Mouse (Mus musculus): ENCODE data around the gene Olfr299.

Olfr299 gene

DNA sequence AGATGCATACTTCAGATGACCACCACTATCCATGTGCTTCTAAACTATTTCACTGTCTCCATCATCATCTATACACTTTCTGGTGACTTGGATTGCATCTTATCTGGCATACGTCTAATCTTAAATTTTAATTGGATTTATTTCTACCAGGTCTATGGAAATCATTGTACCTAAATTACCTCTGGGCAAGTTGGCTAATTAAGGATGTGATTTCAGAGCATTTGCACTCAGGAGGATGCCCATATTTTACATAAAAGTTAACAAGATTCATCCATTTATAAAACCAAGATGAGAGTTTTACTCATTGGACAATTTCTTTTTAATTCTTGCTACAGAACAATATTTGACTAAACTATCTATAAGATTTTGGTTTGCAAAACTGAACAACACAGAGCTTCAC, at the start of gene Olfr299:
TSS of gene Olfr299 (plus strand) at position 301 of the 400 bp plus-strand sequence.
- no peak for DNase-seq

GRCm38 (mm10) chr7:86492384-86492783, 32.7 kb downstream of the Olfr299 start, which contains the start of gene Olfr298:
Gene Olfr298 (minus strand): TSS chr7:86492484.
- no peak for DNase-seq
